Mouse (Mus musculus) left cerebral cortex, adult 9 months (tissue): ENCODE data around the gene Mapre3.

Source experiments
- DNase-seq, 2 experiments: peaks; one replicate each; pipeline ENCODE4 v3.0.0; 2022; ENCODE audit warnings: low spot score in 2 of 2

Mapre3 gene

GRCm38 (mm10) chr5:30824124-30824988 is 9.9 kb downstream of the Mapre3 start:
- no peak for DNase-seq

GRCm38 (mm10) chr5:30825166-30825565 is 10.7 kb downstream of the Mapre3 start:
- DNase-seq: no peak

DNA sequence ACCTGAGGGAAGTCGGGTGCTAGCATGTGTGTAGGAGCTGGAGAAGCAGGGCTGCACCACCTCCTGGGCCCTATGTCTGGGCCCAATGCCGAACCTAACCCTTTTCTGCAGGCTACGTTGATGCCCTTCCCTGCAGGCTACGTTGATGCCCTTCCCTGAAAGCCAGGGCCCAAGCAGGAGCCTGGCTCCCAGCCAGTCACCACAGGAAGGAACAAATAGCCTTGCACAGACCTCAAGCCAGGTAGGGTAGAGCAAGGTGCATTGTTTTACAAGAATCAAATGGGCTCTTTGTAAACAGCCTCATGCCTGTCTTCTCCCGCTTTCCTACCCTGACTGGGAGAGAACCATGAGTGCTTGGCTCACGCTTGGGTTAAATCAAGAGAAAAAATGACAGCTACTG is 11.4 kb downstream of the Mapre3 start:
- no peak for DNase-seq

DNA sequence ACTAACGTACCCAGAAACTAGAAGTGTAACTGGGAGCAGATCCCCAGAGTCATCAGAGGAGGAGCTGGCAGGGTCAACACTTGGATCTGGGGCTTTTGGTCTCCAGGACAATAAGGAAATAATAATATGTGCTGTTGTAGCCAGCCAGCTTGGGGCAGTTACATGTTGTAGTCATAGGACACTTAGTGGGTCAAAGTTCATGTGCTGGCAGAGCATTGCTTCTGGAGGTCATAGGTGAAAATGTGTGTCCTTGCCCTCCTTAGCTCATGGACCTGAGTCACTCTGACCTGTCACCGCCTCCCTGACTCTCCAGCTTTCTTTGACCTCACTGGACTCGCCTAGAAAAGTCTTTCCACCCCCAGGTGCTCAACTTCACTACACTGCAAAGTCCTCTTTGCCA is 19.0 kb downstream of the Mapre3 start:
- no peak for DNase-seq

DNA sequence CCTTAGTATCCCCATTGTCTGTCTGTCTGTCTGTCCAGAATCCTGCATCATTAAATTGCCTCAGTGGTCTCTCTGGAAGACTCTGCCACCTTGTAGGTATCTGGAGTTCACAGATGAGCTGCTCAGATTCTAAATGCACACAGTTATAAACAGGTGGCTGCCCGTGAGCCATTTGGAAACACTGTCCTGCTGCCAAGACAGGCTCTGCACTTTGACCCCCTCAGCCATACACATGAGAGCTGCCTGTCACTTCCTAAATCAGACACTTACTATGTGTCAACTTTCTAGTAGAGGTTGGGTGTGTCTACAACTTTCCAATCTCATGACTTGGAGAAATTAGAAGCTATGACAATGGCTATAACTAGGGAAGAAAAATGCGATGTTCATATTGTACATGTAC is 25.3 kb downstream of the Mapre3 start:
- DNase-seq: no peak

DNA sequence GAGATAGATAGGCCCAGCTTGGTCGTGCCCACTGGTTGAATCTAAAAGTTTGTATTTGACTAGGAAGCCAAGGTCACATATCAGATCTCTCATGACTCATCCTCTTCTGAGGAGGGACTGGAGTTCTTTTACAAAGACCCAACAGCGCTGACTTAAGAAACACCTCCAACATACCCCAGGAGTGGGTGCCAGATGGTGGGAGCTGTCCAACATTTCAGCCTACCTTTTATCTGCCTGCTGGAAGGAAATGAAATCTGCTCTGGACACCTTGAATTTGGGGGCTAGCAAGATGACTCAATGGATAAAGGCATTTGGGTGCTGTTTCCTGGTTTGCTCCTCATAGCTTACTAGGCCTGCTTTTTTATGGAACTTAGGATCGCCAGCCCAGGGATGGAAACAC is 27.5 kb downstream of the Mapre3 start:
- DNase-seq: no peak

GRCm38 (mm10) chr5:30849891-30850555 is 35.6 kb downstream of the Mapre3 start:
- no peak for DNase-seq

DNA sequence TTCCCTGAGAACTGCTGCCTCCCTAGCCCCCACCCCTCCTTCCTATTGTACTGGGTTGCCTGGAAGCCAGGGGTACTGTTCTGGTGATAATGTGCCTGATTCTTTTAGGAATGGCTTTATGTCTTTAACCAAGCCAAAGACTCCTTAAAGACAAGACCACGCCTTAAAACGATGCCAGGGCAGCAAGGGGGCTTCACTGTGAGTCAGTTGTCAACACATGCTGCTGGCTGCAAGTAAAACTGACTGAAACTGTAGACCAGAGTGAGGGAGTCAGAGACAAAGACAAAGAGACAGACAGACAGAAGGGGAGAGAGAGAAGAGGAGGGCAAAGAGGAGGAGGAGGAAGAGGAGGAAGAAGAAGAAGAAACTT is 36.1 kb downstream of the Mapre3 start:
- DNase-seq: no peak

GRCm38 (mm10) chr5:30853522-30853921 is 39.1 kb downstream of the Mapre3 start:
- no peak for DNase-seq

GRCm38 (mm10) chr5:30855674-30856073 is 41.2 kb downstream of the Mapre3 start:
- DNase-seq: no peak

DNA sequence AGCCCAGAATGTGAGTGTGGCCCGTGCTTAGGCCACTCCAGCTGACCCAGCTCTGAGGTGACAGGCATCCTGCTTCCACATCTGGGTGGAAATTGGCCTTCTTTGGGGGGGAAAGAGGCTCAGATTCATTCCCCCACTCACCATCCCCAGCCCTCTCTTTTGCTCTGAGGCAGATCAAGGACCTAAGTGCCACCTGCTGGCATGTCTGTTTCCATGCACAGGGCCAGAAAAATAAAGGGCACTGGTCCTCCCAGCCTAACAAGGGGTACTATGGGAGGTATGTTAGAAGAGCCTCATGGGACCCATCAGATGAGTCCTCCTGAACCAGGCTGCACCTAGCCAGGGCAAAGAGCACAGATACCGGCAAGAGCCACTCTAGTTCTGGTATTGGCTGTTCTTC is 41.7 kb downstream of the Mapre3 start:
- no peak for DNase-seq

DNA sequence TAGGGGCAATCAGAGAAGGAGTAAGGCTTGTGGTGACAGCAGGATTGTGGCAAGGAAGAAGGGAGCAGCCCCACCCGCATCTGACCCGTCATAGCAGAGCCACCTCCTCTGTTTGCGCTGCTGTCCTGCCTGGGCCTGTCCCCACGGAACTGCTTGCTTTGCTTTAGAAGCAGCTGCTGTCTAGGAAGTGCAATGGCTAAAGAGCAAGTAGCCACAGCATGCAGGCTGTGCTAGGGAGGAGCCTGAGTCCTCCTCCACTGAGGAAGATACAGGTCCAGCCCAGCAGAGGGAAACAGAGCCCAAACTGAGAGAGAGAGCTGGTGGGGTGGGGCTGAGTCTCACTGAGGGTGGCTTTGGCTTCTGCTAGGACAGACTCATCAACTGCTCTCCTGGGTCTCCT is 49.4 kb downstream of the Mapre3 start:
- no peak for DNase-seq

DNA sequence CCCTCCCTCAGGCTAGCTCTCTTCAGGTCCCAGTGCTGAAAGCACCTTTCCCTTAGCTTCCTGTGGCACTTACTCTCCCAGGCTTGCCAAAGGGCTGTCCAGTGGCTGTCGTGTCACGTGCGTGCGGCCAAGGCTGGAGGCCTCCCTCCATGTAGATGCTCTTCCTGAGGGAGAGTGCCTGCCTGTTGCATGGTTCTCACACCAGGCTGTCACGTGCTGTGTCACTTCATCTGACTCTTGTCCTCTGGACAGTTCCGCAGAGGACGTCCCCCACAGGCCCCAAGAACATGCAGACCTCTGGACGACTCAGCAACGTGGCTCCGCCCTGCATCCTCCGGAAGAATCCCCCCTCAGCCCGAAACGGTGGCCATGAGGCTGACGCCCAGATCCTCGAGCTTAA is 49.9 kb downstream of the Mapre3 start:
- no peak for DNase-seq

GRCm38 (mm10) chr5:30866871-30867270 is 52.4 kb downstream of the Mapre3 start:
- no peak for DNase-seq

- no peak for DNase-seq
Observed at GRCm38 (mm10) chr5:30867712-30868111, 53.3 kb downstream of the Mapre3 start, which contains the start of gene Tmem214. Gene Tmem214, plus strand, starts transcription at chr5:30868012.

- DNase-seq: no peak
Observed at GRCm38 (mm10) chr5:30868981-30869380, 54.5 kb downstream of the Mapre3 start.

DNA sequence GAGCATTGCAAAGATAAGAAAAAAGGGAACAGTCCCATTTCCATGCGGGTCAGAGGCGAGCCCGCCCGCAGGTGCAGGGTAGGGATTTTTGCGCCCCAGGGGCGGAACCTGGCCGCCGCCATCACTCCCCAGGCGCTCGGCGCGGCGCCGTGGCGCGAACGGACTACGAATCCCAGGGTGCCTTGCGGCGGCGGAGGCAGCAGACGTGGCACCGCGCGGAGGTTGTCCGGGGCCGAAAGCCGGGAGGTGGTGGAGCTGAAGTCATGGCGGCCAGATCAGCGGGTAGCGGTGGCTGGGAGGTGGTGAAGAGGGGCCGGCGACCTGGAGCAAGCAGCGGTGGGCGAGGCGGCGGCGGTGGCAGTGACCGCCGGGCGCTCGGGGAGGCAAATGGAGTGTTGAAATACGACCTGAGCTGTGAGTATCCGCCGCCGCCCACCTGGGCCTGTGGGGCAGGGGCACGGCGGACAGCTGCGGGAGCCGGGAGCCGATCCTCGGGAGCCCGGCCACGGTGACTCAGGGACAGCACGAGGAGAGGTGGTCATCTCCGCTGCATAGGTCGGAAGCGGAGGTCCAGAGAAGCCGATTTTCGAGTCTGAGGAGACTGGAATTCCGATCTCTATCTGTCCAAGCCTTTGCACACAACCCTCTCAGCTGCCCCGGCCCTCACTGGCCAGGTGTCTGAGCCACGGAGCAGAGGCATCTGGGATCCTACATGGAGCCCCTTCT is 55.1 kb downstream of the Mapre3 start:
- peak; percentile 48 to 91 for DNase-seq

- no peak for DNase-seq
Observed at GRCm38 (mm10) chr5:30870131-30870406, 55.6 kb downstream of the Mapre3 start.

DNA sequence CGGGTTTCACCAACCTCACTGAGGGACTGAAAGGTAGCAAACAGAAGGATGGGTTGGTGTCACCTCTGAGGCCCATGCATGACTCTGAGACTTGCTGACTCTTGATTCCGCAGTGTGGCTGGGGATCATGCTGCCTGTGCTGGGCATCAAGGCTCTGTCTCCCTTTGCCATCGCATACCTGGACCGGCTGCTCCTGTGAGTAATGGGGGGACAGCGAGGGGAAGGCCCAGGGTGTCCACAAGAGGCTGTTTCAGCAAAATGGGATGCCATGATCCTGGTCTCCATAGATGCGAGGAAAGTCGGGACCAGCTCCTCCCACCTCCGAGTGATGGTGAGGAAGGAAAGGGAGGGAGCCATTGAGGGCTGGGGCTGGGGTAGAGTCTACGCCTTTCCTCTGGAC is 58.1 kb downstream of the Mapre3 start:
- no peak for DNase-seq

DNA sequence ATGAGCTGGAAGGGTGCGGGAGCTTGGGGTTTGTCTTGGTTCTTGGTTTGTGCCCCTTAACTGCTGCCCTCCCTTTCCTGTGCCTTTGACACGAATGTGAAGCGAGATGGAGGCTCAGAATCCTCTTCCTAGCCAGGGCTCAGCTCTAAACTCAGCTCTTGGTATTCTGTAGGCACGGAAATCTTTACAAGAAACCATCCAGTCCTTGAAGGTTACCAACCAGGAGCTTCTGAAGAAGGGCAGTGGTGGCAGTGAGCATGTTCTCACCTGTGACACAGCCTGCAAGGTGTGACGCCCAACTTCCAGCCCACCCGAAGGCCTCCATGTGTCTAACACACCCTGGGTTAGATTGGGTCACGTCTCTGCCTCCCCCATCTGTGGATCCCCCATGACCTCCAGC is 59.9 kb downstream of the Mapre3 start:
- DNase-seq: no peak

- no peak for DNase-seq
Observed at GRCm38 (mm10) chr5:30878616-30879015, 64.2 kb downstream of the Mapre3 start.

DNA sequence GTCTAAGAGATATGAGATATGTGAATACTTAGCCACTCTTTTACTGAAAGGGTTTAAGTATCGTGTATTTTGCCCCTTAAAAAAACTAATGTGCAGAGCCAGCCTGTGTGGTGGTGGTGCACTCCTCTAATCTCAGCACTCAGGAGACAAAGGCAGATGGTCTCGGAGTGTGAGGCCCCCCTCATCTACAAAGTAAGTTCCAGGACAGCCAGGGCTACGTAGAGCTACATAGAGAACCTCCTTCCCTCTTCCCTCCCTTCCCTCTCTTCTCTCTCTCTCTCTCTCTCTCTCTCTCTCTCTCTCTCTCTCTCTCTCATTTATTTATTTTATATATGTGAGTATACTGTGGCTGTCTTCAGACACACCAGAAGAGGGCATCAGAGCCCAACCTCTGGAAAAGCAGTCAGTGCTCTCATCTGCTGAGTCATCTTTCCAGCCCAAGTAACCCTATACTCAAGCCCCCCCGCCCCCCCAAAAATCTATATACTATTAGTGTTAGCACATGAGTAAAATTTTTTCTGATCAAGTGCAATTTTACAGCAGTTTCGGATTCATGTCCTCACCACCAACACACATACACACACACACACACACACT is 65.0 kb downstream of the Mapre3 start:
- no peak for DNase-seq
